Mouse (Mus musculus) hindbrain, embryonic 11.5 days (tissue): ENCODE data around the gene Sf1. TPM values are rescaled to one million over a fixed set of nuclear protein-coding genes. Genes with fewer than 3 reads are reported as not detected.

Experiments
- ATAC-seq: fragments of 200-750 bp; cut with Nextera tagmentation; 2 replicates; pipeline ENCODE4 v1.8.0; 2017; ENCODE audit warnings: mild to moderate bottlenecking, moderate TSS enrichment, moderate library complexity; ENCODE audit not compliant: low FRiP score
- DNase-seq: peaks from one replicate; pipeline ENCODE4 v3.0.0-alpha.2; 2015; ENCODE audit warnings: low spot score
- H3K27ac ChIP-seq: fragments of 300-500 bp; sonication (generic); 2 replicates; pipeline ENCODE4 v1.5.1; 2014; ENCODE audit warnings: mild to moderate bottlenecking, low read depth, low read length
- H3K27me3 ChIP-seq: fragments of 300-500 bp; sonication (generic); 2 replicates; pipeline ENCODE4 v1.6.1; 2014; ENCODE audit warnings: mild to moderate bottlenecking, low read length, moderate library complexity, mixed read lengths; ENCODE audit not compliant: control insufficient read depth, insufficient read depth
- H3K36me3 ChIP-seq: fragments of 300-500 bp; sonication (generic); 2 replicates; pipeline ENCODE4 v1.6.1; 2014; ENCODE audit warnings: mild to moderate bottlenecking, low read length, moderate library complexity, mixed read lengths; ENCODE audit not compliant: control insufficient read depth, insufficient read depth
- H3K4me1 ChIP-seq: fragments of 300-500 bp; sonication (generic); replicated peaks from 2 replicates; pipeline ENCODE4 v1.6.1; 2014; ENCODE audit warnings: low read length, mixed read lengths; ENCODE audit not compliant: control insufficient read depth, insufficient read depth
- H3K4me2 ChIP-seq: fragments of 300-500 bp; sonication (generic); replicated peaks from 2 replicates; pipeline ENCODE4 v1.6.1; 2014; ENCODE audit warnings: mild to moderate bottlenecking, low read depth, low read length
- H3K4me3 ChIP-seq: fragments of 300-500 bp; sonication (generic); 2 replicates; pipeline ENCODE4 v1.5.1; 2014; ENCODE audit warnings: low read depth, low read length
- H3K9ac ChIP-seq: fragments of 300-500 bp; sonication (generic); 2 replicates; pipeline ENCODE4 v1.6.1; 2014; ENCODE audit warnings: low read depth, low read length
- H3K9me3 ChIP-seq: fragments of 300-500 bp; sonication (generic); 2 replicates; pipeline ENCODE4 v1.6.1; 2016; ENCODE audit warnings: low read length; ENCODE audit not compliant: control insufficient read depth
- WGBS: fragments of 180-500 bp; shearing (Covaris S2); extraction: QIAGEN DNeasy Blood & Tissue Kit; methylation state at CpG from one replicate; pipeline ENCODE4 v1.1.7; 2014; 5-methylcytosine and 5-hydroxymethylcytosine counted together
- polyA plus RNA-seq: library from polyadenylated mRNA; unstranded; fragments of >200 nt; fragmentation: Nextera tagmentation; extraction: Ambion mirVana; gene quantifications from 2 replicates; pipeline ENCODE4 v1.2.1, GENCODE M21; 2014

Sf1 gene
- polyA plus RNA-seq, 1 experiment from 2014 or later, result 156 TPM

- ATAC-seq (no peak), DNase-seq (peak; percentile 71)
- no peaks in the 10 kb centered on the region for H3K4me1 ChIP-seq
- peaks cover 46% of the 10 kb centered on the region for H3K36me3 ChIP-seq
- H3K4me2 ChIP-seq, result no peak overlapping the region
- H3K27me3 ChIP-seq, result no peaks in the 10 kb centered on the region
- no peak overlapping the region for H3K9ac ChIP-seq
- no peak overlapping the region for H3K27ac ChIP-seq
- 78% methylated on average over 14 of the region's 14 CpGs for WGBS
- H3K9me3 ChIP-seq, result no peaks in the 10 kb centered on the region
- H3K4me3 ChIP-seq, result no peak overlapping the region
Observed at GRCm38 (mm10) chr19:6376255-6376564, 12.7 kb downstream of the Sf1 start.

- Histone ChIP-seq H3K4me2 (no peak overlapping the region), H3K4me1 (no peaks in the 10 kb centered on the region), H3K27me3 (no peaks in the 10 kb centered on the region), H3K9ac (no peak overlapping the region), H3K27ac (no peak overlapping the region), H3K9me3 (no peaks in the 10 kb centered on the region), H3K4me3 (no peak overlapping the region), H3K36me3 (peaks cover 42% of the 10 kb centered on the region)
- DNase-seq, result no peak
- WGBS, result 93% methylated on average over 2 of the region's 2 CpGs
- ATAC-seq, result no peak
Observed at GRCm38 (mm10) chr19:6376643-6377042, 13.2 kb downstream of the Sf1 start.

- Histone ChIP-seq H3K4me2 (no peak overlapping the region), H3K4me1 (no peaks in the 10 kb centered on the region), H3K27ac (peak overlapping the region; percentile 58), H3K36me3 (peaks cover 38% of the 10 kb centered on the region), H3K4me3 (no peak overlapping the region), H3K9me3 (no peaks in the 10 kb centered on the region), H3K27me3 (no peaks in the 10 kb centered on the region), H3K9ac (no peak overlapping the region)
- WGBS, result 54% methylated on average over 11 of the region's 11 CpGs
- peak; percentile 25 for DNase-seq
- no peak for ATAC-seq
Observed at GRCm38 (mm10) chr19:6377327-6378040, 14.0 kb downstream of the Sf1 start.

GRCm38 (mm10) chr19:6380411-6381166 is 17.1 kb downstream of the Sf1 start:
- Histone ChIP-seq H3K9ac (no peak overlapping the region), H3K4me1 (peaks cover 2% of the 10 kb centered on the region; the same call in 1 of the 2 replicates), H3K27me3 (no peaks in the 10 kb centered on the region), H3K9me3 (no peaks in the 10 kb centered on the region), H3K27ac (no peak overlapping the region), H3K4me2 (no peak overlapping the region), H3K4me3 (no peak overlapping the region), H3K36me3 (peaks cover 16% of the 10 kb centered on the region)
- ATAC-seq, result no peak
- no peak for DNase-seq
- WGBS, result 96% methylated on average over 9 of the region's 9 CpGs

- Histone ChIP-seq H3K27me3 (no peaks in the 10 kb centered on the region), H3K9ac (no peak overlapping the region), H3K27ac (no peak overlapping the region), H3K4me1 (peaks cover 2% of the 10 kb centered on the region; the same call in 1 of the 2 replicates), H3K9me3 (no peaks in the 10 kb centered on the region), H3K4me3 (no peak overlapping the region), H3K36me3 (peaks cover 10% of the 10 kb centered on the region), H3K4me2 (no peak overlapping the region)
- ATAC-seq (no peak), DNase-seq (no peak)
- 93% methylated on average over 5 of the region's 5 CpGs for WGBS
Observed at GRCm38 (mm10) chr19:6381238-6381637, 17.7 kb downstream of the Sf1 start.

GRCm38 (mm10) chr19:6382323-6382924 is 18.9 kb downstream of the Sf1 start:
- whole genome bisulfite sequencing, result 83% methylated on average over 4 of the region's 4 CpGs
- Histone ChIP-seq H3K36me3 (peaks cover 2% of the 10 kb centered on the region), H3K27ac (no peak overlapping the region), H3K4me3 (no peak overlapping the region), H3K4me2 (no peak overlapping the region), H3K27me3 (no peaks in the 10 kb centered on the region), H3K9me3 (no peaks in the 10 kb centered on the region), H3K4me1 (peaks cover 2% of the 10 kb centered on the region; the same call in 1 of the 2 replicates), H3K9ac (no peak overlapping the region)
- no peak for DNase-seq
- no peak for ATAC-seq

- Histone ChIP-seq H3K4me3 (no peak overlapping the region), H3K36me3 (no peaks in the 10 kb centered on the region), H3K4me2 (no peak overlapping the region), H3K27ac (no peak overlapping the region), H3K9ac (no peak overlapping the region), H3K9me3 (no peaks in the 10 kb centered on the region), H3K4me1 (peaks cover 2% of the 10 kb centered on the region; the same call in 1 of the 2 replicates), H3K27me3 (no peaks in the 10 kb centered on the region)
- WGBS, result 49% methylated on average over 5 of the region's 5 CpGs
- no peak for DNase-seq
- no peak for ATAC-seq
Observed at GRCm38 (mm10) chr19:6383470-6383869, 20.0 kb downstream of the Sf1 start.

GRCm38 (mm10) chr19:6384128-6384527 is 20.6 kb downstream of the Sf1 start, which contains the start of gene Pygm:
Gene Pygm, plus strand, starts transcription at chr19:6384399.
- H3K4me1 ChIP-seq, result peaks cover 2% of the 10 kb centered on the region
- no peaks in the 10 kb centered on the region for H3K27me3 ChIP-seq
- WGBS, result 18% methylated on average over 7 of the region's 7 CpGs
- no peak within 1 kb of the TSS for H3K4me2 ChIP-seq
- no peak within 1 kb of the TSS for H3K27ac ChIP-seq
- DNase-seq (no peak), ATAC-seq (no peak)
- H3K9ac ChIP-seq, result no peak within 1 kb of the TSS
- no peaks in the 10 kb centered on the region for H3K36me3 ChIP-seq
- H3K4me3 ChIP-seq, result no peak within 1 kb of the TSS
- no peaks in the 10 kb centered on the region for H3K9me3 ChIP-seq
